Mouse (Mus musculus) spleen, embryonic (tissue): Measurements from ENCODE around the gene Clk3.
"Not testable (repeated sequence)": the region's sequence is repeated elsewhere in the genome, so short reads cannot be mapped to it uniquely, and the experiment has no call there.

Experiments used
- CTCF ChIA-PET: fragments of 350-600 bp; sonication (Branson Sonifier 250); formaldehyde crosslinking; loops from one replicate; lab custom pipeline; 2022; lab: Charles Lee

The Clk3 gene

DNA sequence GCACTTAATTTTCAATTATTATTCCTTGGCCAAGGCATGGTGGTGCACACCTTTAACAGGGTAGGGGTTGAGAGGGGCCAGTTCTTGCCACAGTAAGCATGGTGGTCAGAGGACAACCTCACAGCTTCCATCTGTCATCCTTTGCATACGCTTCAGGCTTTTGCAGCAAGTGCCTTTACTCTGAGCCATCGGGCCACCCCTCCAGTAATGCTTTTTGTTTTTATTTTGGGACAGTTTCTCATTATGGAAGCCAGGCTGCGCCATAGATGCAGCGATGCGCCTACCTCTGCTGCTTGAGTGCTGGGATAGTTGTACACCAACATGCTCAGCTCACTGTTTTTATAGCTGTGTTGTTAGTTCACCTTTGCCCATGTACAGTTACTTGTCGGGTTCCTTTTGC lies 32.1 kb downstream of the Clk3 start:
- CTCF ChIA-PET, result interaction anchor here (0.8 kb wide), 1 partner anchor 19 kb away, joined by 3 read pairs; no protein-coding TSS in a partner anchor

DNA sequence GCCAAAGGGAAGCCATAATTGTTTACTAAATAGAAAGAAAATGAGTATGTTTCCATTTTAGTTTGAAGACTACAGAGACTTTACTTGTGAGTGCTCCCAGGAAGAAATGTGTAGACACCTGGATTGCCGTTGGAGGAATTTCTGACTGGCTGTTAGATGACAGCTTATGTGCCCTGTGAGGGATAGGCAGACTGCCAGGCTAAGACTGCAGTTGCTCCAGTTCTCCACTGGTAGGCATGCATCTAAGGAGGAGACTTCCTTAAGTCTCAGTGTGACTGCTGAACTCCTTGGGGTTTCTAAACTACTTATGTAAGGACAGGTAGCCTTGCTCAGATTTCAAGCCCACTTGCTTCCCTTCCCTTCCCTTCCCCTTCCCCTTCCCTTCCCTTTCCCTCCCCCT lies 37.3 kb downstream of the Clk3 start:
- CTCF ChIA-PET, result no interaction called here

DNA sequence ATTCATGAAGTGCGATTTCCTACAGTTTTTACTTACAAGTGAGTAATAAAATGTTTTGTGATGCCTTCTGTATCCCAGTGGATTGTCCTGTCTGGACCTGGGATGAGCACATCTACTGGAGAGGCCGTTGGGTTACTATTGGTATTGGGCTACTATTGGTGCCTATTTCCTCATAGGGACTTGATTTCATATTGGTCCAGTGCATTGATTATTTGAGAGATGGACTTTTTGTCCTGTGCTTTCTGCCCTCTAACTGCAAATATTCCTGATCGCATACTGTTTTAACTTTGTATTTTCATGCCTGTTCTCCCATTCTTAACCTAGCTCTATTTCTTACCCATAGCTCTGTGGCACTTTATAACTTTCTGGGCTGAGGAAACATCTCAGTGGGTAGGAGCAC lies 41.0 kb downstream of the Clk3 start:
- CTCF ChIA-PET, result no interaction called here

DNA sequence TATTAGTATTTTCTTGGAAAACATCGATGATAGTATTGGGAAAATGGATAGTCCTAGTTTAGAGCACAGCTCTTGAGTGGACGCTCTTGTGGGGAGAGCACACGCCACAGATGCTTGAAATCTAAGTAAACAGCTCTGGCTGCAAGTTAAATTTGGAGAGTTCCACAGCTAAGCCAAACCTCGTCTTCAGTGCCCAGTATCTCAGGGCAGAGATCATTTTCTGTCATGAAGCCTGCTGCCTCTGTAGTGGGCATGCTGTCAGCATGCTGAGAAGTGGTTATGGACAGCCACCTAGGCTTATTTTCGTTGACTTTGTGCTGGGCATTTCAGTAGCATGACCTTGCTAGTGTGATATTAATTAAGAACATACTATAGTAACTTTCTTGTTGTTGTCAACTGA lies 41.9 kb downstream of the Clk3 start:
- CTCF ChIA-PET, result no interaction called here

- CTCF ChIA-PET, result no interaction called here
Observed at GRCm38 (mm10) chr9:57723315-57723715, 42.3 kb downstream of the Clk3 start.

GRCm38 (mm10) chr9:57722371-57722770 lies 43.3 kb downstream of the Clk3 start:
- CTCF ChIA-PET, result no interaction called here

DNA sequence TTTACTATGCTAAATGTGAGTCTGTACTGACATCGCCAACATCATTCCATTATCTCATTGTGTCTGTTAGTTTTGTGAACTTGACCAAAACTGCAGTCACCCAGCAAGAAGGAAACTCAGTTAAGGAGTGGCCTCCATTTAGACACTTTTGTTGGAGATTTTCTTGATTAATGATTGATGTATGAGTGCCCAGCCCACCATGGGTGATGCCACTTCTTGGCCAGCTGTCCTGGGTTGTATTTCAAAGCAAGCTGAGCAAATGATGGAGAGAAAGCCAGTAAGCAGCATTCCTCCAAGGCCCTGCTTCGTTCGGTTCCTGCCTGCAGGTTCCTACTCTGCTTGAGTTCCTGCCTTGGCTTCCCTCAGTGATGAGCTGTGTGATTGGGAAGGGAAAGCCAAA lies 44.9 kb downstream of the Clk3 start:
- CTCF ChIA-PET, result no interaction called here

- CTCF ChIA-PET, result no interaction called here
Observed at GRCm38 (mm10) chr9:57718408-57718807, 47.3 kb downstream of the Clk3 start.

GRCm38 (mm10) chr9:57712194-57712593 lies 53.5 kb downstream of the Clk3 start:
- CTCF ChIA-PET, result no interaction called here

- CTCF ChIA-PET, result not testable (repeated sequence)
Observed at GRCm38 (mm10) chr9:57710214-57710613, 55.4 kb downstream of the Clk3 start.

GRCm38 (mm10) chr9:57708720-57709274 lies 56.9 kb downstream of the Clk3 start:
- CTCF ChIA-PET, result no interaction called here

- CTCF ChIA-PET, result no interaction called here
Observed at GRCm38 (mm10) chr9:57708068-57708719, 57.5 kb downstream of the Clk3 start, which contains the start of gene Edc3. TSS of gene Edc3 (plus strand) at chr9:57708540.

DNA sequence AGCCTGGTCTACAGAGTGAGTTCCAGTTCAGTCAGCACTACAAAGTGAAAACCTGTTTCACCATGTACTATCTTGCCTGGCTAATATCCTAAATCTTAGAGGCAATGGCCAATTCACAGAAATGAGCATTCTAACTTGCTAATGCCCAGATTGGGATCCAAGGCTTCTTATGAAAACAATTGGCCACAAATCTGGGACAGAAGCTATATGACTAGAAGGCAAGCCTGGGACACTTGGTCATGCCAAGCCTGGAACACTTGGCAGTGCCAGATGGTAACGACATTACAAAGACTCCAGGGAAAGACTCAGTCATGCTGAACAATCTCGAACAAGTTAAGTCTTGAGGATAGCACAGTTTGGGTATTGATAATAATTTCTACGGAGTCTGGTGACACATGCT lies 59.2 kb downstream of the Clk3 start:
- CTCF ChIA-PET, result no interaction called here
